Mouse (Mus musculus) testis, adult 2 months (tissue): ENCODE measurements around the gene Rbm8a2.

Experiments
- CTCF ChIP-seq: fragments of 200-500 bp; IDR thresholded peaks from 2 replicates; pipeline ENCODE4 v1.5.1; 2012; ENCODE audit warnings: low read depth, mild to moderate bottlenecking, inconsistent platforms, low read length, moderate library complexity; ENCODE audit not compliant: control insufficient read depth, insufficient read depth, insufficient replicate concordance
- POLR2A ChIP-seq: fragments of 200-500 bp; IDR thresholded peaks from 2 replicates; pipeline ENCODE4 v1.6.1; 2012; ENCODE audit warnings: low read depth, mild to moderate bottlenecking, inconsistent platforms, low read length, moderate library complexity; ENCODE audit not compliant: control insufficient read depth

DNA sequence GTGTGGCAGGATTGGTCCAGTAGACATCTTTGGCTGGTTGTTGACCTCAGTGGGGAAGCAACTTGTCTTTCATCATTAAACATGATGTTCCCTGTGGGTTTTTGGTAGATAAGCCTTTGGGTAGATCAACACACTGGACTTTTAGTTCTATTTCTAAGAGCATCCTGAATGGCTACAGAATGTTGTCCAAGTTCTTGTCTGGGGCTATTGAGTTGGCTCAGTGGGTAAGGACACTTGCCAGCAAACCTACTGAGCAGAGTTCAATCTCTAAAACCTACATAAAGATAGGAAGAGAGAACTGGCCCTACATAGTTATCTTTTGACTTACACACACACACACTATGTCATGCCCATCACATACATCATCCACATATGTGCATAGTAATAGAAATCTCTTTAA lies 32.2 kb upstream of the Rbm8a2 start:
- TF ChIP-seq CTCF (no peak), POLR2A (no peak)
